Mouse (Mus musculus) adrenal gland, adult 2 months (tissue): ENCODE data around the gene Slc38a1. TPM values are rescaled to one million over a fixed set of nuclear protein-coding genes. Genes with fewer than 3 reads are reported as not detected.

ENCODE experiments used
- DNase-seq: peaks from one replicate; pipeline ENCODE4 v3.0.0; 2021
- polyA plus RNA-seq: library from polyadenylated mRNA; depleted of rRNA; stranded (reverse); fragments of >200 nt; gene quantifications from 2 replicates; pipeline ENCODE4 v1.2.3, GENCODE M21; 2012; rRNA removed
- total RNA-seq, 2 experiments: library from RNA; stranded (reverse); gene quantifications; 2 replicates each; pipeline ENCODE4 v1.2.3; 2021

The Slc38a1 gene
- total and polyA plus RNA-seq, 3 experiments = 6.5 to 29.1 (median 25.3) TPM

DNA sequence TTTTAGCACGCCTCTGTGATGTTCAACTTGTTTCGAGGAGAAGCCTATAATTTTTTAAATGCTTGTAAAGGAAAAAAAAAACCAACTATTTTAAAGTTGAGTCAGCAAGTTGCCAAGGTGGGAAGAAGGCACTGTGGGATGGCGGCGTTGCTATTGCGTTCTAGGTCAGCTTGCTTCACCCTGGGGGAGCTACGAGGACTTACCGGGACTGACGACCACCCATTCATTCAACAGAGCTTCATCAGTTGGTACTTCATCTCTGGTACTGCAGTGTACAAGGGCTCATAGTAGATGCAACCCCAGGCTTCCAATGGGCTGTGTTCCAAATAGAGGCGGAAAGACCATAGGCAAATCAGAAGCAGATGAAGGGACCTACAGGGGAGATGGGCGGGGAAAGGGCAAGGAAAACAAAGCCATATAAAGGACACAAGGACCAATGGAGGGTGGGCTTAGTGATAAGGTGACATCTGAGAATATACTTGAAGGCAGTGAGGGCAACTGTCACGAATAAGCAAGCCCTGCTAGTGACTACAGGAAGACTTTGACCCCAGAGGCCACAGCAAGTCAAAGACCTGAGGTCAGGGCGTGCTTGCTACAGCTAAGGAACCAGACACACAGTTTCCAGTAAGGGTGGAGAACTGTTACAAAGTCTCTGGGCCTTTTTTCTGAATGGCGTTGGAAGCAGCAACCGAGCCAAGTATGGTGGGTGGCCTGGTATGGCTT, 82.0 kb downstream of the Slc38a1 start:
- no peak for DNase-seq

DNA sequence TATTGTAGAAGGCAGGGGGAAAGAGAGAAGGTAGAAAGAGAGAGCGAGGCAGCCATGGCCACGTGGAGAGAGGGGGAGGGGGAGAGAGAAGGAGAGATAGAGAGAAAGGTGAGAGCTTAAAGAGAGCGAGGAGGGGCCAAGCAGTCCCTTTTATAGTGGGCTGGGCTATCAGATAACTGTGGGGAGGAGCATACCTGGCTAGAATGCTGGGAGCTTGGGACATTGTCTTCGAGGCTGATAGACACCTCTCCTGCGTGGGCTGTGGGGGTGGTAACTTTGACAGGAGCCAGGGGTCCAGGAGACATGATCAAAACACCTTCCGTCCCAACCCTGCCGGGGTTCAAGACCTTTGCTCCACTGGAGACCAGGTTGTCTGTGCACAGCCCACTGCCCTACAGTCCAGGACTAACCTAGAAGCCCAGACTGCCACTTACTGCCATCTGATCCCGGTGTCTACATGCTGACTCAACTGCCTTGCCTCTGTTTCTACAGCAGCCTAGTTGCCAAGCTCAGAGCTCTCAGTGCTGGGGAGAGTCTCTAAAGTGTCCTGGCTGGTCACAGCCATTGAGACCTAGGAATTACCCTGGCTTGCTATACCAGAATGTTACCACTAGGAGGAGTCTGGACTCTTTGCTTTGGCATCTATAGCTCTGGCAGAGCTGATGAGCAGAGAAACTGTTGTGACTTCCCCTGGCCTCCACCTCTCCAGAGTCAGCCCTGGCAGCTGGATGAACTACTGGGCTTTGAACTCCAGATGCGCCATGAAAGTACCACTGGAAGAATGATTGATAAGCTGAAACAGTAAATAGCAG, 90.9 kb downstream of the Slc38a1 start:
- peak; percentile 70 for DNase-seq

GRCm38 (mm10) chr15:96551107-96551506, 91.6 kb downstream of the Slc38a1 start:
- no peak for DNase-seq

DNA sequence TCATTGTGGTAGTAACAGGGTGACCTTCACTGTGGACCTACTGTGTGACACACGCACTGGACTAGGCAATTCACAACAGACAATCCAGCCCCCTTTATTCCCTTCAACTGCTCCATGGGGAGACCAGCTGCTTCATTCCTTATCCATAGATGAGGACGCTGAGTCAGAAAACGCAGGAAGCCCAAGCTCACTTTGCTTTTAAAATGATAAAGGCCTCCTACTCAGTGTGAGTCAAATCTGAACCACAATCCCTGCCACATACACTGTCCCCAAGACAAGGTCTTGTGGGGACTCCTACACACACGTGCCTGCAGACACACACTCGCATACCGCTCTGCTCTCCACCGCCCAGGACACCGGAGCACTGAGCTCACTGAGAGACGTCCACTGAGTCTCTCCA, 94.3 kb downstream of the Slc38a1 start:
- DNase-seq = no peak

DNA sequence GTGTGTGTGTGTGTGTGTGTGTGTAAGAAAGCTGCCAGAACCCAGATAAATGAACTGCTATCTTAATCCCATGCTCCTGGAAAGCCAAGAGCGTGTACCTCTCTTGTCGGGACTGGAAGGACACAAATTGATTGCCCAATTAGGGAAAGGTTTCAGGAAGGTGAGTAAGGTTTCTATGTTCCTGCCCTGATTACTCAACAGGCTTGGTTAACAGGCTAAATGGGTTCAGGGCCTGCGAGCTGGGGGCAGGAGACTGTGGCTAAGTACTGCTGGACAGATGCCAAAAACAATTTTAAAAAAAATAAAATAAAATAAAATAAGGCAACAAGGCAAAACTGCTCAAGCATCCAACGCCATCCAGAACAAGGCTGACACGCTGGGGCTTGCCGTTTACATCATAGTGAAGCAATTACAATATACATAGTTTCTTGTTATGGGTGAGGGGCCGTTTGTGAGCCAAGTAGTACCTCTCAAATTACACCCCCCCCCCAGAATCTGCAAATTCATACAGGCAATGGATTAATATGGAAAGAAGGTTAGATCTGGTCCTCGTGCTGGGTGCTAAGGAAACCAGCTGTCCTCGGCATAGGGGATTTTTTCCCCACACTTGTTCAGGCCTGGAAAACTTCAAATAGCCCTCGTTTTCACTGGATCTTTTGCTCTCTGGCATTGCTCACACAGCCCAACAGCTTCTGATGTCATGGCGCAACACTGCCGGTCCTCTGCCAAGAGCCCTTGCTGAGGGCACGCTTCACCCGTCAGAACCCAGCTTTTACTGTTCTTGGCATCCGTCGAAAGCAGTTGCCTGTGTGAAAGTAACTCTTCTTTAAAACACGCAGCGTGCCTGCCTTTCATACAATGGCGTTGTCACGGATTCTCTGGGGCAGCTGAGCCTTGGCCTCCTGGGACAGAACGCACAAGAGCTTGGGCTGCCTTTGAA, 95.2 kb downstream of the Slc38a1 start:
- DNase-seq = peak; percentile 63

DNA sequence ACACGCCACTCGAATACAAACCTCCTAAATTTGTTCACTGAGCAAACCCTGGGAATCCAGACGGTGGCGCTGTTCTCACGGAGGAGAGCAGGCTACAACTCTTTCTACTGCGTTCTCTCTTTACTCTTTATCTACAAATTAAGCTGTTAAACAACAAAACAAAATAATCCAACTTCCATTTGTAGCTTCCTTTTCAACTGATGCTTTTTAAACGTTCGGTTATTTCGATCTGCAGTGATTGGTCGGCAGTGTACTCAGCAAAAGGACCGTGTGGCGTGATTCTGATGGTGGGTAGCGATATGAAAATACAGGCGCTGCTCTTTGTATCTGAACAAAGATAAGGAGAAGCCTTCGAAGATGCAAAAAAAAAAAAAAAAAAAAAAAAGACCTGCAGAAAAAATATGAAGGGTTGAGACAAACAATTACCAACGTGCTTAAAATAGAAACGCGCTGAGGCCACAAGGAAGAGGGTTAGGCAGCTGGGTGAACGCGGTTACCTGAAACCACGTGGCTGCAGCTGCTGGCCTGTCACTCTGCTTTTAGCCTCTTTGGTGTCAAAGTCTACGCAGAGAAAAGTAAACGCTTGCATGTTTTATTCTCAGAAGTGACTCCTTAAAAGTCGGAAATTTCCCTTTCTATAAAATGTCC, 99.4 kb downstream of the Slc38a1 start:
- DNase-seq = peak; percentile 31

- DNase-seq = no peak
These were observed 100.6 kb downstream of the Slc38a1 start for GRCm38 (mm10) chr15:96542135-96542534.

- no peak for DNase-seq
These were observed 105.4 kb downstream of the Slc38a1 start for GRCm38 (mm10) chr15:96537272-96537671.

- DNase-seq = no peak
These were observed 106.3 kb downstream of the Slc38a1 start for GRCm38 (mm10) chr15:96536412-96536811.

- no peak for DNase-seq
These were observed 115.0 kb downstream of the Slc38a1 start for GRCm38 (mm10) chr15:96527686-96528085.

DNA sequence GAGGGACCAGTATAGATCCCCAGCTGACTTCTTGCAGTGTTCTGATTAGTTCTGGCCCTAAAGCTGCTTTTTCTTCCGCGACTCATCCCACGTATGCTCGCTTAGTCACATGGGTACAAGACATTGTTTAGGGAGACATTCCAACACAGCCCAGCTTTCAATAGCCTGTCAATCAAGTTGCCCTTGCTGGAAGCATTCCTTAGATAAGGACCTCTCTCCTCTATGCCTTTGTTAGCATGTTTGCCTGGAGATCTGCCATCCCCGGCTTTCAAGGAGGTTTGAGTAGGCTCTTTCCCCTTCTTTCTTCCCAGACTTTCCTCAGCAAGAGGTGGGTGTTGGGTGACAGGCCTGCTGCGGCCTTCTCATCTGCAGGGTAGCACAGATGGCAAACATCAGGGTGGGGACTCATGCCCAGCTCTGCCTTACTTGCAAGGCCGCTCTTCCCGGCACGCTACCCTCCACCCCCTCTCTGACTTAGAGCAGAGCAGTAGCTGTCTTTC, 118.4 kb downstream of the Slc38a1 start:
- no peak for DNase-seq

Other genes with a start within 250 kb of the Slc38a1 start
- 10 to 100 TPM; 66.0 to 73.7 TPM for gene Scaf11, start 182.1 kb downstream of the Slc38a1 start, total RNA-seq
- gene Scaf11, start 182.1 kb downstream of the Slc38a1 start, polyA plus RNA-seq = 19.9 and 23.0 TPM in 2 replicates
- gene Slc38a2, start 56.8 kb upstream of the Slc38a1 start, total RNA-seq = 100 to 1,000 TPM; 113 to 208 TPM
- gene Slc38a2, start 56.8 kb upstream of the Slc38a1 start, polyA plus RNA-seq = 20.4 and 30.4 TPM in 2 replicates